Mouse (Mus musculus) testis, postnatal 10 days (tissue): ENCODE results near the gene Sh2d7.
"Not testable (repeated sequence)": the region's sequence is repeated elsewhere in the genome, so short reads cannot be mapped to it uniquely, and the experiment has no call there.

Source experiments
- DNase-seq: peaks from one replicate; pipeline ENCODE4 v3.0.0; 2021; ENCODE audit warnings: low spot score

The Sh2d7 gene

GRCm38 (mm10) chr9:54544212-54544953 is 5.6 kb downstream of the Sh2d7 start:
- no peak for DNase-seq

DNA sequence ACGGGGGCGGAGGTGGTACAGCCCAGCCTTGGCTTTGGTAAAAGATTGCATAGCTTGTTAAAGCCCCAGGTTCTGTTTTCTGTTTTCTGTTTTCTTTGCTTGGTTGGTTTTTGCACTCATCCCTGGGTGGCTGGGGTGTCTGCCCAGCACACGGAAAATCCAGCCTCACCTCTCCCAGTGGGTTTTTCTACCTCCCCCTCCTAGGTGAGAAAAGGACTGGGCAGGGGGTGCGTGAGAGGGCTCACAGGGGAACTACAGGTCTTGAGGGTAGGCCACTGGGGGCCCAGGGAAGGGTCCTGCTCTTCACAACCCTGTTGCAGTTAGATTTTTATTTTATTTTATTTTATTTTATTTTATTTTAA is 6.2 kb downstream of the Sh2d7 start:
- DNase-seq: no peak

DNA sequence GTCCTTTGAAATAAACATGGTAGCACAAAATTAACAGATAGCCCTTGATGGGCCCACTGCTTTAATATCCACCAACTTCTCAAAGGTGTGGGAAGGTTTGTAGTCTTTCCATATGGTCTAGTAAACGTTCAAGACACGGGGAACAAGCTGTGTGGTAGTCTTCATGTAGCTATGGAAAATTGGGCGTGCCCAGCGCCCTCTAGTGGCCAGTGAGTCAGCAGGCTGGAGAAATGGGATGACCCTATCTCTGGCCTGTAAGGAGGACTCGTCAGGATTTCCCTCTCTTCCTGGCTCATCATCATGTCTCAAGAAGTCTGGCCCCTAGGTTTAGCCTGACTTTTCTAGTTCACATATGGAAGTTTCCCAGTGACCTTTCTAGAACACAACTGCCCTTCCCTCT is 8.8 kb downstream of the Sh2d7 start:
- peak; percentile 77 for DNase-seq

- no peak for DNase-seq
These were observed 10.6 kb downstream of the Sh2d7 start for GRCm38 (mm10) chr9:54549433-54549832.

- no peak for DNase-seq
These were observed 13.6 kb downstream of the Sh2d7 start for GRCm38 (mm10) chr9:54552409-54552808.

DNA sequence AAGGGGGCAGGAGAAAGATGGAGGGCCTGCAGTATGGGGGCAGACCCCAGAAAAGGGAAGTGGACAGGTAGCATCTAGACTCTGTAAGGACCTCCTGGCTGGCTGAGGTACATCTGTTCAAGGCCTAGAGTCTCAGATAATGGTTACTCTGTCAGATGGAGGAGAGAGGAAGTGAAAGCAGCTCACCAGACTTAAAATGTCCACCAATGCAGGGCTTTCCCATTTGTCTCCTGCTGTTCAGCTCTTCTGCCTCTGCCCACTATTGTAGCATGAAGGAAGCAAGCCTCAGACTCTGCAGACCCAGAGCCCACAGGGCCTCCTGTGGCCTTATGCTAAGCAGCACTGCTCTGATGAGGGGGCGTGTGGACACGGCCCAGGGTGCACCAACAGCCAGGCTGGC is 16.3 kb downstream of the Sh2d7 start:
- no peak for DNase-seq

DNA sequence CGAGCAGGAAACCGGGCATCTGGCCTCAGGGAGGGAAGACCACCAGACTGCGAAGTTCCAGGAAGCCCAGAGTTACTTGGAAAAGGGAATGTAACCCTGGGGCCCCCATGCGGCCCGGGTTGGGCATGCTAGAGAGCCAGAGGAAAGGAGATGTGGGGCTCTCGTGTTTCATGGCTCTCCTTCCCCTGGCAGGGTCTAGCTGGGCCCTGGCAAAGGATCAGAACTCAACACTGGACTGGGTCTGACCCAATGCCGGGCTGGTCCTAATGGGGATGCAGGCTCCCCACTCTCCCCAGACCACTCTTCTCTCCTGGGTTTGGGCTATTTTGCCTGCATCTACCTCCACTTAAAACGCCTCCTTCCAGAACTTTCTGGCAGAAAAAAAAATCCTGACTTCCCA is 19.9 kb downstream of the Sh2d7 start:
- DNase-seq: no peak

- peak; percentile 85 for DNase-seq
These were observed 21.1 kb downstream of the Sh2d7 start, which contains the start of gene Cib2 for GRCm38 (mm10) chr9:54559771-54560471. Gene Cib2, minus strand, starts transcription at chr9:54560218.

DNA sequence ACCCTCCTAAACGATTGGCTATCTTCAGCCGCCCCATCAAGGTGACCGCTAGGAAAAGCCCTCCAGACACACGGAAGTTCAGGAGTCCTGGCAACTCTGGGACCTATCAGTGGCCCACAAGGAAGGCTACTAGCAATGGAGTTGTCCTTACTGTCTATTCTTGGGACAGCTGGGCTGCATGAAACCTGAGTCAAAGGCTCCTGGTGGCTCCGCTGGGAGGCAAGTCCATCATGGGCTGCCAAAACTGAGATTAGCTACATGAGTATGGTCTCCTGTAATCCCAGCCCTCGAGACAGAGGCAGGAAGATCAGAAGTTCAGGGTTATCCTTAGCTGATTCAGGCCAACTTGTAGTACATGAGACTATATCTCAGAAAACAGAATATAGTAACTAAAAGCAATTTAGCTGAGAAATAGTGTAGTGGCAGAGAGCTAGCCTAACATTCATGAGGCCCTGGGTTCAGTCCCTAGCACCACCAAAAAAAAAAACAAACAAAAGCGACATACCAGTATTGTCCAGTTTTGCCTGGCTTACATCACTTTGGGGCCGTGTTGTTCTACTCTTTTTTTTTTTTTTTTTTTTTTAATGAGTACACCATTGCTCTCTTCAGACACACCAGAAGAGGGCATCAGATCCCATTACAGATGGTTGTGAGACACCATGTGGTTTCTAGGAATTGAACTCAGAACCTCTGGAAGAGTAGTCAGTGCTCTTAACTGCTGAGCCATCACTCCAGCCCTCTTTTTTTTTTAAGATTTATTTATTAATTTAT is 22.2 kb downstream of the Sh2d7 start:
- no peak for DNase-seq

DNA sequence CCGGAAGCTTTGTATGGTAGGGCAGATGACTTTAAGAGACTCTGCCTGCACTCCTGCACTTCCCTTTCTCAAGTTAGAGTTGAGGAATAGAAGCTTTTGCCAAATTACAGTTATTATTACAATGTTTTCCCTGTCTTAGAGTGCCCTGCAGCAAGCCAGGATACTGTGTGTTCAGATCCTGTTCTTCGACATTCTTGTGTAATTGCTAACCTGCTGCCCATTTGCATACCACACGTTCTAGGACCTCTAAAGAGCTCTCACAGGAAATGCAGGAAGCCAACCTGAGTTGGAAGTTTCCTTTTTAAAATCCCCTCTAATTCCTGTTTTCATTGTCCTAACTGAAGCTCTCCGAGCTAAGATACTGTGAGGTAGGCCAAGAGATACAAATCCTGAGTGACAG is 28.2 kb downstream of the Sh2d7 start:
- DNase-seq: no peak

DNA sequence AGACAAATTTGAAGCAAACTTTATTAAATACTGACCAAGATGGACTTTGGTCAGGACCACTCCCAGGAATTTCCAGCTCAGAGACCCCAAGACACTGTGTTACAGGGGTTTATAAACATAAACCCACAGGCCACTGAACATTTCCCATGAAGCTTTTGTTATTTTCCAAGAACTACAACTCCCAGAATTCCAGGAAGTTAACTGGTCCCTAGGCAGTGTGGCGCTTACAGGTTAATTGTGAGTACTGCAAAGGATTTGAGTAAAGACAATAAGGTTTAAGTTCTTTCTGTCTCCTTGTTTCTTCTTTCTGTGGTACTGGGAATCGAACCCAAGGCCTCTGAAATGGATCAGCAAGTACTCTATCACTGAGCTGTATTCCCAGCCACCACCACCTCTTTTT is 29.9 kb downstream of the Sh2d7 start:
- DNase-seq: no peak

- DNase-seq: no peak
These were observed 32.5 kb downstream of the Sh2d7 start for GRCm38 (mm10) chr9:54571130-54571839.

- DNase-seq: no peak
These were observed 44.9 kb downstream of the Sh2d7 start for GRCm38 (mm10) chr9:54583712-54584111.

- not testable (repeated sequence) for DNase-seq
These were observed 45.3 kb downstream of the Sh2d7 start for GRCm38 (mm10) chr9:54584127-54584526.

DNA sequence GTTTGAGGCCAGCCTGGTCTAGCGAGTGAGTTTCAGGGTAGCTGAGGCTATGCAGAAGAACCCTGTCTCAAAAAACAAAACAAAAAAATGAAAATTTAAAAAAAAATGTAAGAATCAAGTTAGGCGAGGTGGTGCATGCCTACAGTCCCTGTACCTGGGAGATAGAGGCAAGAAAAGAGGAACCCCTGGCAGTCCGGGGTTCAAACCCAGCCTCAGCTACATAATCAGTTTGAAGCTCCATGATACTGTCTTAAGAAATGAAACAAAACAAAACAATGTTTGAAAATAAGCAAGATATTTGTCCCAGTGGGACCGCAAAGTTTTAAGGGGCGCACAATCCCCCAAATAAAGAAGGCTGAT is 47.0 kb downstream of the Sh2d7 start:
- DNase-seq: no peak

- peak; percentile 100 for DNase-seq
These were observed 47.6 kb downstream of the Sh2d7 start, which contains the start of gene Idh3a for GRCm38 (mm10) chr9:54586199-54587061. Gene Idh3a, plus strand, starts transcription at chr9:54586334.

- DNase-seq: no peak
These were observed 49.1 kb downstream of the Sh2d7 start for GRCm38 (mm10) chr9:54587863-54588262.

DNA sequence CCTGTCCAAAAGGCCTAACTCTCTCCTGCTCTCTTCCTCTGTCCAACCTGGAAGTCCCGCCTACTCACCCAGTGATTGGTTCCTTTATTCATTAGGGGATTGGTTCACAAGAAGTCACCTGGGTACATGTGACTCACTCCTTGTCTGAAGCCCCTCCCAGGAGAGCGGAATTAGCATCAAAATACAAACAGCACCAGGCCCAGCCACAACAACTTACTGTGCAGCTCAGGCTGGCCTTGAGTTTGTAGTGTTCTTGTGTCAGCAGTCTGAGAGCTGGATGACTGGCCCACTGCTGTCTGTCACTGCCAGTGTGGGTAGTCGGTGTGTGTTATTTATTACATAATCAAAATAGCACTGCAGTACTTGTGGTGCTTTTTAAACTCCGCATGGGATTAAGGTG is 54.9 kb downstream of the Sh2d7 start:
- DNase-seq: not testable (repeated sequence)
